Mouse (Mus musculus) brain, adult 2 months (tissue): ENCODE measurements around the gene 9430038I01Rik.

Experiments
- DNase-seq: peaks from one replicate; pipeline ENCODE4 v3.0.0; 2011; ENCODE audit warnings: low read depth, low spot score

The 9430038I01Rik gene

DNA sequence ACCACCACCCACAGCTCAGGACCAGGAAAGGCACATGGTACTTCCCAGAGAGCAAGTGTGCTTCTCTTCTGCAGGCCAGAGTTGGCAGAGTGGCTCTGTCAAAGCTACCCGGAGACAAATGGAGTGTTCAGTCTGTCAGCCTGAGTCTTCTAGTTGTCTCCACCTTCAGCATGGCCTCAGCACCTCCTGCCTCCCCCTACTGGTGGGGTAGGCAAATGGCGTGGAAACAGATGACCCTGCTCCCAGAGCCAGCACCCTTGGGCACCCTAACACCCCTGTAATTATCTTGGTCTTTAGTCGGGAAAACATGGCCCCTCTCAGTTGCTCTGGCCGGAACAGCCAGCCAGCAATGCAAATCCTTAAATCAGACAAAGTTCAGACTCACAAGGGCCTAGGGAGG is 43.8 kb downstream of the 9430038I01Rik start:
- no peak for DNase-seq

GRCm38 (mm10) chr7:137365056-137365455 is 45.5 kb downstream of the 9430038I01Rik start:
- no peak for DNase-seq

GRCm38 (mm10) chr7:137364571-137364970 is 46.0 kb downstream of the 9430038I01Rik start:
- DNase-seq = peak; percentile 3

GRCm38 (mm10) chr7:137346860-137347259 is 63.7 kb downstream of the 9430038I01Rik start:
- no peak for DNase-seq

- DNase-seq = no peak
Measured at GRCm38 (mm10) chr7:137346068-137346467, 64.5 kb downstream of the 9430038I01Rik start.

- DNase-seq = no peak
Measured at GRCm38 (mm10) chr7:137333951-137334350, 76.6 kb downstream of the 9430038I01Rik start.
